Mouse (Mus musculus) telencephalon, adult 2 months (tissue): ENCODE measurements around the gene Ctnna3.
"Not testable (repeated sequence)": the region's sequence is repeated elsewhere in the genome, so short reads cannot be mapped to it uniquely, and the experiment has no call there.

Source experiments
- DNase-seq: peaks from one replicate; pipeline ENCODE4 v3.0.0-alpha.2; 2011; ENCODE audit warnings: low read depth, low spot score

Ctnna3 gene

DNA sequence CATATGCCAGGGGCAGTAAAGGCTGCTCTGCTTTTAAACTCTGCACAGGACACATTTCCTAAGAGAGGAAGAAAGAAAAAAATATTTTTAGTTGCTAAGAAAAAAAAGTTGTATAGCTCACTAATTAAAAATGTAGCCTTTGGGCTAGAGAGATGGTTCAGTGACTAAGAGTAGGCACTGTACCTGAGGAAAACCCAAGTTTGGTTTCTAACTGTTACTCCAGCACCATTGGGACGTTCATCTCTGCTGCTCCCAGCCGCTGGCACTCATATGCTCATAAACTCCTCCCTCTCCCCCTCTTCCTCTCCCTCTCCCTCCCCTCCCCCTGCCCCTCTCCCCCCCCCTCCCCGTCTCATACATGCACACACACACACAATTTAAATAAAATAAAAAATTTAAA, 1441.0 kb downstream of the Ctnna3 start:
- DNase-seq: no peak

DNA sequence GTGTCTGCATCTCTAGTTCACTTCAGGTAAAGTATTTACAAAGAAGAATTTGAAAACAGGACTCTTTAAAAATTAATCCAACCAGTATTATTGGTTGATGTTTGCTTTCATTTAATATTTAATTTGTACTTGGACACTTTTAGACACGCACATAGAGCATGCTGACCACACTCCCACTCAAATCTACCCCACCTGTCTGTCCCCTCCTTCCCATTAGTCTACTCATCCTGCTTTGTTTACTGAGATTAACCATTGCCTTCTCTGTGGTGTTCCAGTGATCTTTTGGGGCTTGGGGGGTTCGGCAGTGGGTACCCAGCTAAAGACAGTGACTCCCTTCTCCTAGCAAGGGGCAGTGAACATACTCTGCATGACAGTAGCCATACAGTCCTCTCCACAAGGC, 1446.6 kb downstream of the Ctnna3 start:
- no peak for DNase-seq

DNA sequence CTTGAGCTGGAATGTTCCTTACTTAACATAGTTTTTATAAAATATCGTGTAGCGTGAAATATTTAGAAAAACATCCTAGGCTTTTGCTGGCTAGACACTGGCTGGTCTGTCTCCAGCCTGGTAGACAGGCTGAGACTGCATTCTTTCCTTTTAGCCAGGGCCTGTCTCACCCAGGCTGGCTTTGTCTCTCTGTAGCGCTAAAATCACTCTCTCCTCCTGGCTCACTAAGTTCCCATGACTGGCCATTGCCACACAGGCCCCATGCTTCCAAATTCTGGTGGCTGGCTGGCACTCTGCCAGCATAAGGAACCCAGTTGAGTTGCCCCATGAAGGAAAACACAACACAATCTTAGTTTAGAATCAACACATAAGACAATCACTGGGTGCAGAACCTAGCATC, 1450.0 kb downstream of the Ctnna3 start:
- no peak for DNase-seq

DNA sequence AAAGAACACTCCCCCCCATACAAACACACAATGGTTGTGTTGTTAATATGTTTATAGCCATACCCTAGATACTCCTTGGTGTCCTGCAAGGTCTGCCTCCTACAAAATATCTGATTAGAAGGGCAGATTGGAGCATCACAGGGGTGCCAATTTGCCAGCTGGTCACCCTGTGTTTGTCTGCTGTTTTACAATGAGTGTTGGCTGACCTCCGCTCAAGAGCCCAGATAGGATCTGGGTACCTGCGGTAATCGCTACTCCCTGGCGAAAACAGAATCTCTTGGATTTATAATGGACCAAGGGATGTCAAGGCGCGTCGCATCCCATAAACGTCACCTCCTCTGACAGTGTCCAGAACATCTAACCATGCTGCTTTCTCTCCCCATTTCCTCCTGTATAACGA, 1457.0 kb downstream of the Ctnna3 start:
- no peak for DNase-seq

DNA sequence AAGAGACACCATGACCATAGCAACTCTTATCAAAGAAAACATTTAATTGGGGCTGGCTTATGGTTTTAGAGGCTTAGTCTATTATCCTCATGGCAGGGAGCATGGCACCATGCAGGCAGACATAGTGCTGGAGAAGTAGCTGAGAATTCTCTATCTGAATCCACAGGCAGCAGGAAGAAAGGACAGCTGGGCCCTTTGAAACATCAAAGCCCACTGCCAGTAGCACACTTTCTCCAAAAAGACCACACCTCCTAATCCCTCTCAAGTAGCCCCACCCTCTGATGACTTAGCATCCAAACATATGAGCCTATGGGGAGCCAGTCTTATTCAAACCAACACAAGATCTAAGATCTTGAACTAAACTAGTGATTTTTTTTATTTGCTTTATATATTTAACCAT, 1462.6 kb downstream of the Ctnna3 start:
- DNase-seq: no peak

DNA sequence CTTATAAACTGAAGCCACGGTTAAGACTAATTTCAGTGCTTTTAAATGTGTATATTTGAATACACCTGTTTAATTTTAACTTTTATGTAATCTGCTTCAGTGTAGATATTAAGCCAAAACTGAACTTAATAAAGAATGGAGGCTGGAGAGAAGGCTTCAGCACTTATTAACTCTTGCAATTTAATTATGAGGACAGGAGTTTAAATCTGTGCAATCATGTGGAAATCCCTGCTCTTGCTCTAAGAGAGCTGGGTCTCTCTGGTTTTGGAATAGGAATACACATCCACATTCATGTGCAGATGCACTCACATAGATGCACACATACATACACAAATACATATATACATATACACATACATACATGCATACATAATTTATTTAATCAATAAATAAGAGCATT, 1468.8 kb downstream of the Ctnna3 start:
- DNase-seq: no peak

DNA sequence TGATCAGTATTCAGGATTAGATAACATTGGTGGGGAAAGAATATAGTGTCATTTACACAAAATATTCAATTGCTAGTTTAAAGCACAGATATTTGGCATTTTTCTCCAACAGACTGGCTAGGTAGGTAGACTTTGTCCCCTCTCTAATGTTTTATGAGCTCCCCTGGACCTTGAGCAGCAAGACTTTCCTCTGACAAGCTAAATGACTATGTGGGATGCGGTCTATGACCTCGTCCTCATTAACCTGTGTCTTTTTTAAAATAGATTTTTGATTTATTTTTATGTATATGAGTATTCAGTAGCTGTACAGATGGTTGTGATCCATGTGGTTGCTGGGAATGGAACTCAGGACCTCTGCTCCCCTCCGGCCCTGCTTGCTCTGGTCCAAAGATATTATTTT, 1471.8 kb downstream of the Ctnna3 start:
- DNase-seq: no peak

DNA sequence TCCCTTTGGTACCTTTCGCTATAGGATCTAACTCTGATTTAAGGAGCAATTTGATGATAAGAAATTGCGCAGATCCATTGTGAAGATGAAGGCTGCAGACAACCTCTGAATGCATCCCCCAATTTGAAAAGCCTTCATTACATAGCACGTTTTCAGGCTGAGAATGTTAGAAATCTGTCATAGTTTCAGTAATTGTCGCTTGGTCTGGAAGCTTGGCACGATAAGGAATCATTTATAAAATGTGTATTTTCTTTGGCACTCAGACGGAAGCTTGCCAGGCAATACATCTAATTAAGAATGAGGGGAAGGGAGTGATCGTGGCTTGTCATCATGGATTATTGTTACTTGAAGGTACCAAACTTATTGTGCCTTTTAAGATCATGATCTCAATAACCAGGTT, 1511.1 kb downstream of the Ctnna3 start:
- DNase-seq: no peak

DNA sequence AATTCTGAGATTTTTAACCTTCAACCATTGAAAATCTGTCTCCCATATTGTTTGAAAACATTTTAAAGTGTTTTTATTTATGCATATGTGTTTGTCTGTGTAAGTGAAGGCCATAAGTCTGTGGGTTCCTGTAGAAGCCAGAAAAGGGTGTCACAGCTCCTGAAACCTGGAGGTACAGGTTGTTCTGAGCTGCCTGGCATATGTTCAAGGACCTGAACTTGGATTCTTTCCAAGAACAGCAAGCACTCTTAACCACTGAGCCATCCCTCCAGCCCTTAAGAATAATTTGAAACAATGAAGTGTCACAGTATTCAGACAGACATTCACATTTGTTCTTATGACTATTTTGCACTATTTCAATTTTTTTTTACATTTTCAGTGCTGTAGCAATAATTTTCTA, 1528.5 kb downstream of the Ctnna3 start:
- no peak for DNase-seq

DNA sequence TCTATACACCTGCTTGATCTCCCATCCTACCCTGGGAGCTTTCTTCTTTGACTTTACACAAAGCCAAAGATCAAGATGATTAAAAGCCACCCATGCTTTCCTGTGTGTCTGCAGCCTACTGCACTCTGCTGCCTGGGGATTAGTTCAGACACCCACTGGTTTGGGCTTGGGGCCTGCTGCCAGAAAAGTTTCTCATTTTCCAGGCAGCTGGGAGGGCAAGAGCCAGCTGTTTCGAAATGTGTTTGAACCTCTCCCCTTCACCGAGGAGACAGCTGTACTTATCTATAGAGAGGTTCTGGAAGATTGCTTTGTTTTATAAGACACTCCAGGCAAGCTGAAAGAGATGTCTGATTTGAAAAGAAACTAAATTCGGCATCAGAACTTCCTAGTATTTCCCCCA, 1563.0 kb downstream of the Ctnna3 start:
- no peak for DNase-seq

DNA sequence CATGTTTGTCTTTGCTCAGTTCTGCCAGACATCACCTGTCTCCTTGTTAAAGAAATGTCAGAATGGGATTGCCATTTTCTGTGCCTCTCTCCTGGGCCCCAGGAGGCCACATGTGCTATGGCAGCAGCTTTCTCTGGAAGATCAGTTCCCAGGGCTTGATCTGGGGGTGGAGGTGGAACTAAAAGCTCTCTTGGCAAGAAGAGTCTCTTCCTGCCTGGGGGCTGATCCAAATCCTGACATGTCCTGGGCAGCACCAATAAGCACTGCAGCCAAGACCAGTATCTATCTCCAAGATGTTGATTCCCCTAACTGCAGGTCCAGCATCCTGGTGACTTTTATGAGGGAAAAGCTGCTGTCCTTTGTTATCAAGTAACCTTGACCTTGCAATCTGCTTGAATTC, 1583.6 kb downstream of the Ctnna3 start:
- no peak for DNase-seq

DNA sequence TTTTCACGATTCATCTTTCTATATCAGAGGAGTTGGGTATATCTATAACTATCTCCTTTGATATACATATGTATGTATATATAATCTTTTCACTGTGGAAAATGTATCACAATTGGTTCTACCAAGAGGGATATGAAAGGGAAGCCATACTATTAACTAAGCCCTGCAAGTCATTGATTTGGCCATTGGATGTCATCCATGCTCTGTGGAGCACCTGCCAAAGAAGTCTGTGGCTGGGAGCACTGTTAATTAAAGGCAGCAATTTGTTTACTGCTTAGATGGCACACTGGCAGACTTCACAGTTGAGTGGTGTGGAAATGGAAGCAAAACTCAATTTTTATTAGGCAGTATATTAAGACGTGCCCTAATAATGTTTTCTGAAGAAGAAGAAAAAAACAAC, 1592.8 kb downstream of the Ctnna3 start:
- DNase-seq: no peak

DNA sequence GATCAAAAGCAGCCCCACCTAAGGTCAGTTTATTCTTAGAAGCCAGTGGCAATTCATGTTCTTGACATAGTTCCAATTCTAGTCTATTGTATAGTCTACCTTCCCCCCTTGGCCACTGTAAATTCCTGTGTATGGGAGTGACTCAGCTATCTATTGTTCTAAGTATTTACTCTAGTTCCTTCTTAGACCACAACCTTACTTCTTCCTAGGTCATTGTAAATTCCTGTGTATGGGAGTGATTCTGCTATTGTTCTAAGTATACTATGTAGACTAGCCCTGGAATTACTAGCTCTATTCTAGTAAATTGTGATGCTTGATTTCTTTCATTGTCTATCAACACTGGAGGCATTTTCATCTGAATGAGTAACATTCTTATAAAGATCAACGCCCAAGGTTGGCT, 1603.6 kb downstream of the Ctnna3 start:
- not testable (repeated sequence) for DNase-seq
